In the genomic region with DNA sequence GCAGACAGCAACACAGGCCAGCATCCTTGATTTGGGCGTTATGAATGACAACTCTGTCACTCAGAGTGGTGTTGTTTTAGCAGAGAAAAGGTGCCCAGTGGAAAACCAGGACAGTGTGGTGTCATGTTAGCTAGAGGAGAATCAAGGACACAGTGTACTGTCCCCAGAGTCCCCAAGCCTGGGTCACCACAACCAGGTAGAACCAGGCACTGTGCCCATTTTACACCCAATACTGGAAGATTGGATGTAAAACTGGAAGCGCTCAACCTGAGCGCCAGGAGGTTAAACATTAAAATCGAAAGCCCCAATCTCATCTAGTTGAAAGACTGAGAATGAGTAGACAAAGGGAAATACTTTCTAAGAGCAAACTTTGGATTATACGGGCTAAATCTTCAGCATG, we compare ENCODE assay signal across 29 mouse cellular contexts. TPM values are rescaled to one million over a fixed set of nuclear protein-coding genes. Genes with fewer than 3 reads are reported as not detected.
DNase-seq lines count a peak whose midpoint lies in the region; ATAC-seq and TF ChIP-seq lines count a peak whose summit lies in the region.
"Had no signal": no experiment of that assay in that cellular context is flagged by ENCODE, and none has a peak within 500 bp of the region (broad histone marks: within the 10 kb centered on the region; RNA-seq: fewer than 3 reads in every experiment).

No protein-coding gene starts in this region.

- H3K27ac ChIP-seq in liver, adult 2 months (replicated peaks; ENCODE audit: insufficient read depth, low read depth, low read length) = peak overlapping the region; percentile 90
- no peak overlapping the region for H3K27ac ChIP-seq in liver, embryonic 12.5 days
- H3K27ac ChIP-seq: embryonic facial prominence, embryonic 10.5 days; embryonic facial prominence, embryonic 15.5 days; hindbrain, embryonic 10.5 days; hindbrain, embryonic 15.5 days; midbrain, embryonic 10.5 days; neural tube, embryonic 12.5 days; stomach, postnatal 0 days had no signal

- 34% methylated on average over 5 of the region's 5 CpGs for WGBS in liver, adult 2 months
- WGBS in liver, embryonic 12.5 days (ENCODE audit: insufficient replicate concordance) = 77% methylated on average over 5 of the region's 5 CpGs
- 83% methylated on average over 5 of the region's 5 CpGs for WGBS in lung, adult 2 months

- no peaks in the 10 kb centered on the region for H3K9me3 ChIP-seq in liver, embryonic 12.5 days (replicated peaks)
- H3K9me3 ChIP-seq: embryonic facial prominence, embryonic 10.5 days; embryonic facial prominence, embryonic 15.5 days; hindbrain, embryonic 10.5 days; hindbrain, embryonic 15.5 days; midbrain, embryonic 10.5 days; neural tube, embryonic 12.5 days had no signal

- H3K27me3 ChIP-seq in liver, adult 2 months (ENCODE audit: control insufficient read depth, insufficient read depth, low read length) = no peaks in the 10 kb centered on the region
- H3K27me3 ChIP-seq in liver, embryonic 12.5 days (replicated peaks) = no peaks in the 10 kb centered on the region
- H3K27me3 ChIP-seq: embryonic facial prominence, embryonic 15.5 days; hindbrain, embryonic 15.5 days; neural tube, embryonic 12.5 days; Patski had no signal

- intact Hi-C loops in left cerebral cortex, postnatal 25 days (cut with DNase I) = no loop called here

- DNase-seq in liver, adult 2 months (ENCODE audit: extremely low read depth, low read depth, low spot score) = peak; percentile 99
- DNase-seq in kidney, adult 18-20 months = peak; percentile 73
- DNase-seq in kidney, adult 9 months = peak; percentile 91
- DNase-seq in kidney, postnatal 14 days = peak; percentile 79
- DNase-seq in left cerebral cortex, postnatal 25 days (ENCODE audit: low spot score in 2 of 2) = no peak
- no peak for DNase-seq in adrenal gland, adult 18-20 months (ENCODE audit: low spot score in 2 of 2)
- no peak for DNase-seq in lung, adult 2 months
- DNase-seq: adrenal gland, postnatal 14 days; cerebellum, adult 18-20 months; cerebellum, postnatal 14 days; gastrocnemius, postnatal 14 days; heart, postnatal 14 days; left cerebral cortex, postnatal 4 days; lung, embryonic 14.5 days; right cerebral cortex, adult 18-20 months; spleen, adult 18-20 months; thymus, postnatal 4 days had no signal

- H3K4me2 ChIP-seq in liver, embryonic 12.5 days = no peak overlapping the region
- H3K4me2 ChIP-seq: embryonic facial prominence, embryonic 15.5 days; hindbrain, embryonic 15.5 days; lung, embryonic 14.5 days; neural tube, embryonic 12.5 days had no signal

- TF ChIP-seq CTCF in liver, adult 2 months (IDR thresholded peaks at IDR 0.05; ENCODE audit: low read depth, low read length) = no peak
- TF ChIP-seq CTCF in lung, adult 2 months (IDR thresholded peaks at IDR 0.05; ENCODE audit: insufficient read depth, low read length) = no peak

- H3K36me3 ChIP-seq in liver, adult 2 months (ENCODE audit: control insufficient read depth, insufficient read depth, low read length) = no peaks in the 10 kb centered on the region
- H3K36me3 ChIP-seq in liver, embryonic 12.5 days = no peaks in the 10 kb centered on the region
- H3K36me3 ChIP-seq: embryonic facial prominence, embryonic 10.5 days; embryonic facial prominence, embryonic 15.5 days; hindbrain, embryonic 10.5 days; hindbrain, embryonic 15.5 days; midbrain, embryonic 10.5 days; neural tube, embryonic 12.5 days had no signal

- no peaks in the 10 kb centered on the region for H3K79me2 ChIP-seq in liver, adult 2 months (ENCODE audit: control insufficient read depth, insufficient read depth, low read length)

- ATAC-seq in liver, embryonic 12.5 days = no peak
- ATAC-seq: forebrain, embryonic 14.5 days; inflammation-experienced regulatory T-cells, adult 6 months; Patski had no signal

- TF ChIP-seq POLR2A in liver, adult 2 months (IDR thresholded peaks at IDR 0.05; ENCODE audit: extremely low read depth, insufficient read depth, low read length) = no peak
- no peak for TF ChIP-seq POLR2A in lung, adult 2 months (IDR thresholded peaks at IDR 0.05; ENCODE audit: borderline replicate concordance, extremely low read depth, low read depth, low read length)

- H3K4me3 ChIP-seq in liver, adult 2 months (ENCODE audit: insufficient read depth, low read depth, low read length) = no peak overlapping the region
- no peak overlapping the region for H3K4me3 ChIP-seq in liver, embryonic 12.5 days
- no peak overlapping the region for H3K4me3 ChIP-seq in lung, adult 2 months (replicated peaks; ENCODE audit: extremely low read depth, low read depth, low read length)
- H3K4me3 ChIP-seq: embryonic facial prominence, embryonic 10.5 days; embryonic facial prominence, embryonic 15.5 days; hindbrain, embryonic 10.5 days; hindbrain, embryonic 15.5 days; midbrain, embryonic 10.5 days; myocyte; neural tube, embryonic 12.5 days had no signal

- H3K9ac ChIP-seq in liver, adult 2 months (ENCODE audit: low read depth, low read length) = no peak overlapping the region; the same call in 1 of the 2 replicates
- H3K9ac ChIP-seq in liver, embryonic 12.5 days = no peak overlapping the region
- H3K9ac ChIP-seq: embryonic facial prominence, embryonic 15.5 days; hindbrain, embryonic 15.5 days; lung, embryonic 14.5 days; neural tube, embryonic 12.5 days had no signal

- peaks cover 47% of the 10 kb centered on the region for H3K4me1 ChIP-seq in liver, adult 2 months (ENCODE audit: control insufficient read depth, insufficient read depth, low read length)
- 0 out of 2 replicates have a peak, but pooled peaks cover 3% of the 10 kb centered on the region for H3K4me1 ChIP-seq in liver, embryonic 12.5 days
- no peaks in the 10 kb centered on the region for H3K4me1 ChIP-seq in lung, adult 2 months (ENCODE audit: control insufficient read depth, insufficient read depth, low read length)
- H3K4me1 ChIP-seq: embryonic facial prominence, embryonic 15.5 days; hindbrain, embryonic 15.5 days; neural tube, embryonic 12.5 days had no signal

RNA-seq across cellular contexts. Expression of a gene that starts 16.3 kb away (rescaled TPM):
- total RNA-seq in liver, adult 2 months (2014; rRNA removed) = 50.2 and 111 TPM in 2 replicates
- polyA plus RNA-seq in liver, adult 2 months (2012; rRNA removed) = 16.3 and 20.0 TPM in 2 replicates
- 0.32 and 0.41 TPM in 2 replicates for polyA plus RNA-seq in liver, embryonic 12.5 days (2016; fragmentation: Nextera tagmentation; extraction: Ambion mirVana)
- under 1 TPM; 0.27 to 0.30 TPM for total RNA-seq in left cerebral cortex, postnatal 25 days (2021)
- total RNA-seq in adrenal gland, adult 18-20 months (2021) = under 1 TPM; 0.22 to 0.60 TPM
- polyA plus RNA-seq in lung, adult 2 months (2012; rRNA removed) = 0.24 and 0.33 TPM in 2 replicates
- total RNA-seq: gastrocnemius, postnatal 14 days had no signal

RNA-seq across cellular contexts. Expression of a gene that starts 45.6 kb away (rescaled TPM):
- 13.4 and 14.0 TPM in 2 replicates for total RNA-seq in liver, adult 2 months (2014; rRNA removed)
- polyA plus RNA-seq in liver, adult 2 months (2012; rRNA removed) = 7.1 and 10.3 TPM in 2 replicates
- polyA plus RNA-seq in liver, embryonic 12.5 days (2016; fragmentation: Nextera tagmentation; extraction: Ambion mirVana) = 11.2 and 12.8 TPM in 2 replicates
- total RNA-seq in left cerebral cortex, postnatal 25 days (2021) = 100 to 1,000 TPM; 346 to 361 TPM
- 10 to 100 TPM; 40.3 to 40.5 TPM for total RNA-seq in adrenal gland, adult 18-20 months (2021)
- 8.1 and 13.0 TPM in 2 replicates for polyA plus RNA-seq in lung, adult 2 months (2012; rRNA removed)

RNA-seq across cellular contexts. Expression of a gene that starts 45.9 kb away (rescaled TPM):
- total RNA-seq in liver, adult 2 months (2014; rRNA removed) = 1.5 and 2.0 TPM in 2 replicates
- polyA plus RNA-seq in liver, adult 2 months (2012; rRNA removed) = 1.3 and 1.7 TPM in 2 replicates
- 4.4 and 5.2 TPM in 2 replicates for polyA plus RNA-seq in liver, embryonic 12.5 days (2016; fragmentation: Nextera tagmentation; extraction: Ambion mirVana)
- 10 to 100 TPM; 11.8 TPM for total RNA-seq in left cerebral cortex, postnatal 25 days (2021)
- 1 to 10 TPM; 7.4 to 9.0 TPM for total RNA-seq in adrenal gland, adult 18-20 months (2021)
- 1.8 and 2.5 TPM in 2 replicates for polyA plus RNA-seq in lung, adult 2 months (2012; rRNA removed)

Comparison
In these comparisons a context has a peak if more than half of its experiments do, and no peak if none do; other contexts are left out.
1. DNase-seq: peak in liver, adult 2 months (single experiment), kidney, adult 18-20 months (single experiment), kidney, adult 9 months (single experiment) and kidney, postnatal 14 days (single experiment); none in left cerebral cortex, postnatal 25 days (0 of 2), adrenal gland, adult 18-20 months (0 of 2) and lung, adult 2 months (single experiment).
2. RNA of a gene that starts 16.3 kb away (total RNA-seq): 50.2 to 111 TPM in liver, adult 2 months; 0.22 to 0.60 TPM in adrenal gland, adult 18-20 months and 0.27 to 0.30 TPM in left cerebral cortex, postnatal 25 days; every median in the first group is over 10 times any median in the second.
3. RNA of a gene that starts 45.6 kb away (total RNA-seq): 346 to 361 TPM in left cerebral cortex, postnatal 25 days; 40.3 to 40.5 TPM in adrenal gland, adult 18-20 months and 13.4 to 14.0 TPM in liver, adult 2 months; every median in the first group is over 4 times any median in the second.